Mouse (Mus musculus) myocyte (in vitro differentiated cells): Measurements from ENCODE around the gene Serinc5. TPM values are rescaled to one million over a fixed set of nuclear protein-coding genes. Genes with fewer than 3 reads are reported as not detected.
A peak's percentile ranks its signal among the peaks of the same experiment; 100 is the strongest.

Experiments
- H3K27me3 ChIP-seq: one replicate; pipeline ENCODE4 v1.6.1; 2011; ENCODE audit not compliant: control insufficient read depth, insufficient read depth, insufficient read length
- H3K36me3 ChIP-seq: one replicate; pipeline ENCODE4 v1.6.1; 2011; ENCODE audit not compliant: control insufficient read depth, insufficient read depth
- H3K4me2 ChIP-seq: one replicate; pipeline ENCODE4 v1.6.1; 2011; ENCODE audit warnings: low read depth, control low read depth
- H3K4me3 ChIP-seq: one replicate; pipeline ENCODE4 v1.5.1; 2011; ENCODE audit warnings: mild to moderate bottlenecking, control low read depth, moderate library complexity
- H3K79me2 ChIP-seq: one replicate; pipeline ENCODE4 v1.6.1; 2011; ENCODE audit not compliant: control insufficient read depth, insufficient read depth
- H3ac ChIP-seq: one replicate; pipeline ENCODE4 v1.6.1; 2011; ENCODE audit not compliant: control insufficient read depth, insufficient read length
- CEBPB ChIP-seq: IDR thresholded peaks from 2 replicates; pipeline ENCODE4 v1.6.1; 2011; ENCODE audit warnings: mild to moderate bottlenecking, moderate library complexity; ENCODE audit not compliant: poor library complexity, insufficient read depth, severe bottlenecking
- E2F4 ChIP-seq: IDR thresholded peaks from one replicate; pipeline ENCODE4 v1.6.1; 2011; ENCODE audit warnings: mild to moderate bottlenecking, control low read depth, moderate library complexity; ENCODE audit not compliant: insufficient read depth
- MAX ChIP-seq: IDR thresholded peaks from one replicate; pipeline ENCODE4 v1.6.1; 2011; ENCODE audit warnings: low read depth, mild to moderate bottlenecking, control low read depth
- MYOD1 ChIP-seq, 3 experiments: IDR thresholded peaks; one replicate each; pipeline ENCODE4 v1.6.1; 2011; ENCODE audit warnings: control low read depth in 2 of 3, low read depth in 2 of 3, mild to moderate bottlenecking in 2 of 3, moderate library complexity in 1 of 3; ENCODE audit not compliant: insufficient read length in 2 of 3, control insufficient read depth in 1 of 3
- MYOG ChIP-seq, 3 experiments: IDR thresholded peaks; one replicate each; pipeline ENCODE4 v1.6.1; 2011; ENCODE audit warnings: control low read depth in 2 of 3, low read depth in 2 of 3, mild to moderate bottlenecking in 2 of 3; ENCODE audit not compliant: insufficient read length in 2 of 3, control insufficient read depth in 1 of 3, insufficient read depth in 1 of 3
- POLR2A ChIP-seq: IDR thresholded peaks from one replicate; pipeline ENCODE4 v1.6.1; 2011; ENCODE audit warnings: low read depth, mild to moderate bottlenecking, control low read depth, moderate library complexity; ENCODE audit not compliant: insufficient read length
- POLR2AphosphoS2 ChIP-seq: IDR thresholded peaks from one replicate; pipeline ENCODE4 v1.6.1; 2011; ENCODE audit warnings: low read depth, control low read depth; ENCODE audit not compliant: insufficient read length
- REST ChIP-seq: IDR thresholded peaks from one replicate; pipeline ENCODE4 v1.6.1; 2011; ENCODE audit warnings: mild to moderate bottlenecking, control low read depth, moderate library complexity; ENCODE audit not compliant: insufficient read depth, insufficient read length
- SRF ChIP-seq: IDR thresholded peaks from one replicate; pipeline ENCODE4 v1.6.1; 2011; ENCODE audit warnings: low read depth; ENCODE audit not compliant: control insufficient read depth, insufficient read length
- TCF12 ChIP-seq: IDR thresholded peaks from one replicate; pipeline ENCODE4 v1.6.1; 2011; ENCODE audit warnings: mild to moderate bottlenecking, control low read depth; ENCODE audit not compliant: poor library complexity, insufficient read depth, severe bottlenecking
- TCF3 ChIP-seq: IDR thresholded peaks from one replicate; pipeline ENCODE4 v1.6.1; 2011; ENCODE audit warnings: low read depth, control low read depth; ENCODE audit not compliant: insufficient read length
- USF1 ChIP-seq: IDR thresholded peaks from one replicate; pipeline ENCODE4 v1.6.1; 2011; ENCODE audit warnings: low read depth, mild to moderate bottlenecking, control low read depth, moderate library complexity
- polyA plus RNA-seq: library from polyadenylated mRNA; unstranded; fragments of >200 nt; fragmentation: generic; extraction: Trizol; gene quantifications from one replicate; pipeline ENCODE4 v1.2.1, GENCODE M21; 2012; ENCODE audit warnings: missing spikeins

The Serinc5 gene
- polyA plus RNA-seq: 5.4 TPM

GRCm38 (mm10) chr13:92610311-92611221 lies at the start of gene Serinc5:
Gene Serinc5 (plus strand): TSS chr13:92611091.
- Histone ChIP-seq H3K36me3 (no peaks in the 10 kb centered on the region), H3K79me2 (no peaks in the 10 kb centered on the region), H3K27me3 (no peaks in the 10 kb centered on the region), H3ac (peak within 1 kb of the TSS; percentile 60), H3K4me3 (peak within 1 kb of the TSS; percentile 69), H3K4me2 (peak within 1 kb of the TSS; percentile 99)
- TF ChIP-seq MAX (no peak), MYOG (IDR thresholded peaks at IDR 0.05; ENCODE audit: control insufficient read depth in 1 of 3, insufficient read depth in 1 of 3, insufficient read length in 2 of 3, low read depth in 2 of 3) (no peak), TCF3 (no peak), POLR2AphosphoS2 (peak; percentile 44), POLR2A (peak; percentile 53)

- Histone ChIP-seq H3ac (no peak within 1 kb of the TSS), H3K4me2 (no peak within 1 kb of the TSS), H3K36me3 (no peaks in the 10 kb centered on the region), H3K4me3 (no peak within 1 kb of the TSS), H3K79me2 (no peaks in the 10 kb centered on the region), H3K27me3 (no peaks in the 10 kb centered on the region)
- TF ChIP-seq TCF12 (no peak), USF1 (no peak)
Measured at GRCm38 (mm10) chr13:92576072-92576471, 34.8 kb upstream of the Serinc5 start, which contains the start of gene Spz1. Gene Spz1 (minus strand): TSS chr13:92576172.

GRCm38 (mm10) chr13:92576688-92577087 lies 34.2 kb upstream of the Serinc5 start:
- Histone ChIP-seq H3ac (no peak overlapping the region), H3K27me3 (no peaks in the 10 kb centered on the region), H3K36me3 (no peaks in the 10 kb centered on the region), H3K4me2 (no peak overlapping the region), H3K79me2 (no peaks in the 10 kb centered on the region), H3K4me3 (no peak overlapping the region)
- TF ChIP-seq E2F4 (no peak), USF1 (no peak), POLR2AphosphoS2 (no peak), TCF3 (no peak), SRF (no peak), REST (no peak), CEBPB (no peak), MYOG (IDR thresholded peaks at IDR 0.05; ENCODE audit: control insufficient read depth in 1 of 3, insufficient read depth in 1 of 3, insufficient read length in 2 of 3, low read depth in 2 of 3) (no peak), TCF12 (no peak), MYOD1 (IDR thresholded peaks at IDR 0.05; ENCODE audit: control insufficient read depth in 1 of 3, insufficient read length in 2 of 3, low read depth in 2 of 3) (no peak), MAX (no peak), POLR2A (no peak)

- Histone ChIP-seq H3K79me2 (no peaks in the 10 kb centered on the region), H3K36me3 (no peaks in the 10 kb centered on the region), H3K4me2 (no peak overlapping the region), H3K27me3 (no peaks in the 10 kb centered on the region), H3K4me3 (no peak overlapping the region), H3ac (no peak overlapping the region)
- no peak for TF ChIP-seq MAX
- TF ChIP-seq MYOD1 (IDR thresholded peaks at IDR 0.05; ENCODE audit: control insufficient read depth in 1 of 3, insufficient read length in 2 of 3, low read depth in 2 of 3): no peak
- TF ChIP-seq MYOG (IDR thresholded peaks at IDR 0.05; ENCODE audit: control insufficient read depth in 1 of 3, insufficient read depth in 1 of 3, insufficient read length in 2 of 3, low read depth in 2 of 3): no peak
- no peak for TF ChIP-seq REST
- no peak for TF ChIP-seq POLR2A
- no peak for TF ChIP-seq POLR2AphosphoS2
- TF ChIP-seq CEBPB: no peak
- TF ChIP-seq SRF: no peak
Measured at GRCm38 (mm10) chr13:92578210-92578609, 32.7 kb upstream of the Serinc5 start.

GRCm38 (mm10) chr13:92580220-92581043 lies 30.5 kb upstream of the Serinc5 start:
- no peak for TF ChIP-seq MAX
- TF ChIP-seq SRF: no peak
- TF ChIP-seq E2F4: no peak
- no peak for TF ChIP-seq TCF3
- TF ChIP-seq MYOG (IDR thresholded peaks at IDR 0.05; ENCODE audit: control insufficient read depth in 1 of 3, insufficient read depth in 1 of 3, insufficient read length in 2 of 3, low read depth in 2 of 3): no peak
- no peak for TF ChIP-seq POLR2AphosphoS2
- TF ChIP-seq TCF12: no peak
- no peak for TF ChIP-seq MYOD1 (IDR thresholded peaks at IDR 0.05; ENCODE audit: control insufficient read depth in 1 of 3, insufficient read length in 2 of 3, low read depth in 2 of 3)
- no peak for TF ChIP-seq CEBPB
- no peak for TF ChIP-seq REST
- no peaks in the 10 kb centered on the region for H3K36me3 ChIP-seq
- H3K27me3 ChIP-seq: no peaks in the 10 kb centered on the region
- no peak overlapping the region for H3K4me2 ChIP-seq
- no peaks in the 10 kb centered on the region for H3K79me2 ChIP-seq
- no peak overlapping the region for H3ac ChIP-seq
- H3K4me3 ChIP-seq: no peak overlapping the region
